Comparison of ENCODE assay signal across 20 mouse cellular contexts in genomic region chr11:75581495-75582149, GRCm38 (mm10). TPM values are rescaled to one million over a fixed set of nuclear protein-coding genes. Genes with fewer than 3 reads are reported as not detected.
DNase-seq lines count a peak whose midpoint lies in the region; ATAC-seq and TF ChIP-seq lines count a peak whose summit lies in the region.
"Had no signal": no experiment of that assay in that cellular context is flagged by ENCODE, and none has a peak within 500 bp of the region (broad histone marks: within the 10 kb centered on the region; RNA-seq: fewer than 3 reads in every experiment).

No protein-coding gene starts in this region.

- no peak for ATAC-seq in granulocyte monocyte progenitor cell, adult 5-6 weeks (replicated peaks; ENCODE audit: poor library complexity, severe bottlenecking)
- ATAC-seq in activated CD4-positive, CD25-positive, alpha-beta regulatory T cell, adult 4 months = no peak
- ATAC-seq: forebrain, embryonic 13.5 days; forebrain, embryonic 15.5 days; forebrain, postnatal 0 days; Patski had no signal

- in situ Hi-C loops in ES-E14 (cut with MboI; ENCODE audit: low sequenced_read_pairs in 2 of 2, unreplicated experiment in 2 of 2) = no loop called here

- H3K9me3 ChIP-seq in ES-E14 (ENCODE audit: control insufficient read depth, insufficient read depth, low read depth, low read length) = no peaks in the 10 kb centered on the region
- H3K9me3 ChIP-seq: embryonic facial prominence, embryonic 10.5 days; embryonic facial prominence, embryonic 12.5 days; forebrain, embryonic 13.5 days; forebrain, embryonic 15.5 days had no signal

- no peak overlapping the region for H3K4me3 ChIP-seq in ES-E14 (ENCODE audit: insufficient read depth in 1 of 2, low read depth in 1 of 2, low read length in 2 of 2, poor library complexity in 1 of 2, severe bottlenecking in 1 of 2)
- H3K4me3 ChIP-seq: embryonic facial prominence, embryonic 10.5 days; embryonic facial prominence, embryonic 12.5 days; forebrain, embryonic 13.5 days; forebrain, embryonic 15.5 days had no signal

- DNase-seq in ES-CJ7 (ENCODE audit: low read depth, low spot score) (peak; percentile 64), ES-E14 (ENCODE audit: low read depth, low spot score) (no peak), R1 (ENCODE audit: low read depth, low spot score) (peak; percentile 70)
- no peak for DNase-seq in spleen, postnatal 10 days (ENCODE audit: low spot score in 2 of 2)
- DNase-seq: adrenal gland, adult 2 months; adrenal gland, postnatal 10 days; adrenal gland, postnatal 25 days; cerebellum, adult 11-12 months; cerebellum, adult 2 months; cerebellum, adult 9-10 months; cerebellum, postnatal 14 days; cerebellum, postnatal 36 days; forebrain, postnatal 0 days had no signal

- H3K36me3 ChIP-seq in ES-E14 (ENCODE audit: control insufficient read depth, insufficient read depth, low read length, poor library complexity, severe bottlenecking) = no peaks in the 10 kb centered on the region
- H3K36me3 ChIP-seq: embryonic facial prominence, embryonic 10.5 days; embryonic facial prominence, embryonic 12.5 days; forebrain, embryonic 15.5 days had no signal

- no peak overlapping the region for H3K9ac ChIP-seq in ES-E14 (ENCODE audit: insufficient read depth, low read depth, low read length, poor library complexity, severe bottlenecking)
- H3K9ac ChIP-seq: embryonic facial prominence, embryonic 12.5 days; forebrain, embryonic 13.5 days; forebrain, embryonic 15.5 days; forebrain, postnatal 0 days had no signal

- no peak overlapping the region for H3K27ac ChIP-seq in ES-E14 (ENCODE audit: insufficient read depth, low read depth, low read length, poor library complexity, severe bottlenecking)
- H3K27ac ChIP-seq: embryonic facial prominence, embryonic 10.5 days; embryonic facial prominence, embryonic 12.5 days; forebrain, embryonic 13.5 days; forebrain, embryonic 15.5 days had no signal

- H3K4me1 ChIP-seq in ES-E14 (ENCODE audit: control insufficient read depth in 2 of 2, insufficient read depth in 2 of 2, low read length in 2 of 2, poor library complexity in 1 of 2) = no peaks in the 10 kb centered on the region
- H3K4me1 ChIP-seq: embryonic facial prominence, embryonic 12.5 days; forebrain, embryonic 13.5 days; forebrain, embryonic 15.5 days had no signal

TF ChIP-seq in ES-E14, 5 proteins besides CTCF, POLR2A, EP300 and RAD21:
- TF ChIP-seq MAFK (IDR thresholded peaks at IDR 0.05; ENCODE audit: insufficient read depth, low read depth, low read length) = peak; percentile 77
- no peak for TF ChIP-seq HCFC1 (IDR thresholded peaks at IDR 0.05; ENCODE audit: borderline replicate concordance, insufficient read depth, low read length)
- TF ChIP-seq CHD2 (IDR thresholded peaks at IDR 0.05; ENCODE audit: low read depth, low read length) = no peak
- peak; percentile 83; the same call in 1 of the 2 replicates for TF ChIP-seq ZNF384 (IDR thresholded peaks at IDR 0.05; ENCODE audit: low read depth, low read length)
- TF ChIP-seq ZC3H11A (IDR thresholded peaks at IDR 0.05; ENCODE audit: borderline replicate concordance, low read depth, low read length) = no peak
TF ChIP-seq in ES-E14: peak in this region for 2.

RNA-seq across cellular contexts. Expression of gene Pitpna, which starts 6.3 kb away (rescaled TPM):
- total RNA-seq in ES-E14 (2012; rRNA removed) = 31.3 and 40.3 TPM in 2 replicates
- total RNA-seq in granulocyte monocyte progenitor cell, adult 5-6 weeks (2014; fragmentation: Nextera tagmentation) = 141 and 143 TPM in 2 replicates
- 58.0 and 74.5 TPM in 2 replicates for total RNA-seq in granulocyte monocyte progenitor cell, adult 5-6 weeks (2017)
- 10 to 100 TPM; 24.3 to 47.6 TPM for polyA plus RNA-seq in activated CD4-positive, CD25-positive, alpha-beta regulatory T cell, adult 4 months (2017; shearing (Covaris generic))

RNA-seq across cellular contexts. Expression of gene Inpp5k, which starts 49.2 kb away (rescaled TPM):
- total RNA-seq in ES-E14 (2012; rRNA removed) = 12.2 and 13.8 TPM in 2 replicates
- total RNA-seq in granulocyte monocyte progenitor cell, adult 5-6 weeks (2014; fragmentation: Nextera tagmentation) = 37.3 and 40.0 TPM in 2 replicates
- total RNA-seq in granulocyte monocyte progenitor cell, adult 5-6 weeks (2017) = 26.0 and 35.6 TPM in 2 replicates
- 100 to 1,000 TPM; 109 to 120 TPM for polyA plus RNA-seq in activated CD4-positive, CD25-positive, alpha-beta regulatory T cell, adult 4 months (2017; shearing (Covaris generic))

RNA-seq across cellular contexts. Expression of gene Slc43a2, which starts 50.1 kb away (rescaled TPM):
- 24.8 and 32.5 TPM in 2 replicates for total RNA-seq in ES-E14 (2012; rRNA removed)
- 12.7 and 20.1 TPM in 2 replicates for total RNA-seq in granulocyte monocyte progenitor cell, adult 5-6 weeks (2014; fragmentation: Nextera tagmentation)
- 6.2 and 7.3 TPM in 2 replicates for total RNA-seq in granulocyte monocyte progenitor cell, adult 5-6 weeks (2017)
- 10 to 100 TPM; 18.3 to 18.7 TPM for polyA plus RNA-seq in activated CD4-positive, CD25-positive, alpha-beta regulatory T cell, adult 4 months (2017; shearing (Covaris generic))

Comparison
In these comparisons a context has a peak if more than half of its experiments do, and no peak if none do; other contexts are left out.
1. DNase-seq: peak in ES-CJ7 (single experiment) and R1 (single experiment); none in ES-E14 (single experiment) and spleen, postnatal 10 days (0 of 2).